Mouse (Mus musculus) cerebellum, adult 2 months (tissue): ENCODE results near the gene Pqlc2.

Experiments
- CTCF ChIP-seq: fragments of 200-500 bp; IDR thresholded peaks from 2 replicates; pipeline ENCODE4 v1.5.1; 2011; ENCODE audit warnings: low read depth, mild to moderate bottlenecking, control low read depth, low read length, moderate library complexity, borderline replicate concordance; ENCODE audit not compliant: insufficient read depth
- POLR2A ChIP-seq: fragments of 200-500 bp; IDR thresholded peaks from 2 replicates; pipeline ENCODE4 v1.6.1; 2011; ENCODE audit warnings: low read length, control low read depth, borderline replicate concordance; ENCODE audit not compliant: insufficient read depth

- TF ChIP-seq CTCF (no peak), POLR2A (no peak)
These were observed 61.8 kb downstream of the Pqlc2 start for GRCm38 (mm10) chr4:139248736-139249135.
